Mouse (Mus musculus): ENCODE measurements around the gene Il23a. TPM values are rescaled to one million over a fixed set of nuclear protein-coding genes. Genes with fewer than 3 reads are reported as not detected.
A peak's percentile ranks its signal among the peaks of the same experiment; 100 is the strongest.
"Not testable (repeated sequence)": the region's sequence is repeated elsewhere in the genome, so short reads cannot be mapped to it uniquely, and the experiment has no call there.

The Il23a gene
- total RNA-seq, 2 experiments from 2014 or later = not detected

GRCm38 (mm10) chr10:128310902-128311301 lies 12.3 kb upstream of the Il23a start:
- intact Hi-C loops (cut with DNase I) = no loop called here
- no peak for DNase-seq

GRCm38 (mm10) chr10:128310177-128310576 lies 11.6 kb upstream of the Il23a start:
- no peak for DNase-seq
- intact Hi-C loops (cut with DNase I) = no loop called here

GRCm38 (mm10) chr10:128309654-128310053 lies 11.1 kb upstream of the Il23a start:
- no peak for DNase-seq
- intact Hi-C loops (cut with DNase I) = no loop called here

GRCm38 (mm10) chr10:128303126-128304021 lies 4.8 kb upstream of the Il23a start, which contains the start of gene Pan2:
Gene Pan2, plus strand, starts transcription at chr10:128303335.
- intact Hi-C loops (cut with DNase I) = no loop called here
- DNase-seq = peak; percentile 99 to 100

GRCm38 (mm10) chr10:128302785-128303125 lies 4.2 kb upstream of the Il23a start:
- intact Hi-C loops (cut with DNase I) = no loop called here
- DNase-seq = no peak

- intact Hi-C loops (cut with DNase I) = no loop called here
- no peak for DNase-seq
These were observed 3.8 kb upstream of the Il23a start for GRCm38 (mm10) chr10:128302357-128302756.

GRCm38 (mm10) chr10:128298243-128298642 lies 309 bp downstream of the Il23a start:
- intact Hi-C loops (cut with DNase I) = no loop called here
- DNase-seq = no peak

GRCm38 (mm10) chr10:128297622-128298021 lies 930 bp downstream of the Il23a start:
- DNase-seq = no peak
- intact Hi-C loops (cut with DNase I) = no loop called here

GRCm38 (mm10) chr10:128297221-128297620 lies 1.3 kb downstream of the Il23a start:
- DNase-seq = no peak
- intact Hi-C loops (cut with DNase I) = no loop called here

GRCm38 (mm10) chr10:128296370-128297090 lies 2.0 kb downstream of the Il23a start:
- DNase-seq = no peak
- intact Hi-C loops (cut with DNase I) = no loop called here

GRCm38 (mm10) chr10:128290594-128290993 lies 8.0 kb downstream of the Il23a start:
- DNase-seq = peak; percentile 12 to 42
- intact Hi-C loops (cut with DNase I) = not testable (repeated sequence)

GRCm38 (mm10) chr10:128283604-128284579 lies 14.7 kb downstream of the Il23a start:
- peak; percentile 57 to 59 for DNase-seq
- intact Hi-C loops (cut with DNase I) = loop anchor here (2.0 to 5.0 kb wide), 2 partner anchors 71 to 152 kb away; no protein-coding TSS in a partner anchor

GRCm38 (mm10) chr10:128282886-128283450 lies 15.6 kb downstream of the Il23a start:
- intact Hi-C loops (cut with DNase I) = loop anchor here (5.0 kb wide), 1 partner anchor 151 kb away; no protein-coding TSS in a partner anchor
- DNase-seq = no peak

- DNase-seq = no peak
- intact Hi-C loops (cut with DNase I) = loop anchor here (5.0 kb wide), 1 partner anchor 149 kb away; no protein-coding TSS in a partner anchor
These were observed 16.9 kb downstream of the Il23a start for GRCm38 (mm10) chr10:128281682-128282081.

GRCm38 (mm10) chr10:128280943-128281342 lies 17.6 kb downstream of the Il23a start:
- no peak for DNase-seq
- intact Hi-C loops (cut with DNase I) = loop anchor here (5.0 kb wide), 1 partner anchor 149 kb away; no protein-coding TSS in a partner anchor

- no peak for DNase-seq
- intact Hi-C loops (cut with DNase I) = no loop called here
These were observed 20.4 kb downstream of the Il23a start for GRCm38 (mm10) chr10:128278158-128278557.

GRCm38 (mm10) chr10:128275374-128275773 lies 23.2 kb downstream of the Il23a start:
- DNase-seq; intact Hi-C loops (cut with DNase I): not testable (repeated sequence)

- DNase-seq; intact Hi-C loops (cut with DNase I): not testable (repeated sequence)
These were observed 25.6 kb downstream of the Il23a start for GRCm38 (mm10) chr10:128272819-128273439.

GRCm38 (mm10) chr10:128271883-128272282 lies 26.7 kb downstream of the Il23a start:
- no peak for DNase-seq
- intact Hi-C loops (cut with DNase I) = no loop called here

Data from gastrocnemius, postnatal 36 days (tissue).